Mouse (Mus musculus) G1E (cell line): ENCODE measurements around the gene Tceal3. TPM values are rescaled to one million over a fixed set of nuclear protein-coding genes. Genes with fewer than 3 reads are reported as not detected.
"Not testable (repeated sequence)": the region's sequence is repeated elsewhere in the genome, so short reads cannot be mapped to it uniquely, and the experiment has no call there.

Experiments
- ATAC-seq: 2 replicates; pipeline ENCODE4 v1.8.0; 2016; ENCODE audit warnings: mild to moderate bottlenecking; ENCODE audit not compliant: insufficient number of reproducible peaks, poor library complexity, low FRiP score, severe bottlenecking; ENCODE audit errors: extremely low read depth
- DNase-seq: peaks from one replicate; pipeline ENCODE4 v3.0.0; 2012; ENCODE audit warnings: low spot score
- H3K27me3 ChIP-seq: 2 replicates; pipeline ENCODE4 v1.6.1; 2012; ENCODE audit warnings: mild to moderate bottlenecking, low read length, inconsistent platforms; ENCODE audit not compliant: insufficient read depth
- H3K36me3 ChIP-seq: replicated peaks from 2 replicates; pipeline ENCODE3; 2012; ENCODE audit warnings: mild to moderate bottlenecking, inconsistent platforms
- H3K4me1 ChIP-seq: 2 replicates; pipeline ENCODE4 v1.6.1; 2012; ENCODE audit warnings: low read depth, low read length, inconsistent platforms, mixed read lengths; ENCODE audit not compliant: insufficient read depth
- H3K4me3 ChIP-seq: 2 replicates; pipeline ENCODE4 v1.5.1; 2012; ENCODE audit warnings: low read depth, mild to moderate bottlenecking, inconsistent platforms, low read length, moderate library complexity, mixed read lengths
- H3K9me3 ChIP-seq: replicated peaks from 2 replicates; pipeline ENCODE4 v1.6.1; 2012; ENCODE audit warnings: inconsistent platforms
- CTCF ChIP-seq: IDR thresholded peaks from 2 replicates; pipeline ENCODE4 v1.5.1; 2012; ENCODE audit warnings: low read depth, low read length, inconsistent platforms, mixed read lengths
- GATA1 ChIP-seq: IDR thresholded peaks from 2 replicates; pipeline ENCODE4 v1.6.1; 2012; ENCODE audit warnings: borderline replicate concordance, low read length, inconsistent platforms, mixed read lengths
- GATA2 ChIP-seq: IDR thresholded peaks from 2 replicates; pipeline ENCODE4 v1.6.1; 2012; ENCODE audit warnings: low read depth, low read length, inconsistent platforms, borderline replicate concordance
- POLR2AphosphoS5 ChIP-seq: IDR thresholded peaks from 2 replicates; pipeline ENCODE4 v1.6.1; 2012; ENCODE audit warnings: low read depth, low read length, inconsistent platforms; ENCODE audit not compliant: insufficient replicate concordance
- TAL1 ChIP-seq: conservative IDR thresholded peaks from 2 replicates; pipeline ENCODE4 v1.6.1; 2012; ENCODE audit warnings: low read depth, low read length, inconsistent platforms, mixed read lengths
- polyA plus RNA-seq: library from polyadenylated mRNA; stranded (reverse); fragments of >175 nt; gene quantifications from 2 replicates; pipeline ENCODE4 v1.2.3, GENCODE M21; 2012
- total RNA-seq, 2 experiments: library from RNA; stranded (forward) in 1 of 2; stranded (reverse) in 1 of 2; fragments of 200-1000 nt in 1 of 2; fragments of >200 nt in 1 of 2; fragmentation: Nextera tagmentation in 1 of 2; gene quantifications; 2 replicates each; pipeline ENCODE4 v1.2.3; 2014 to 2017

The Tceal3 gene
- total RNA-seq (2014; fragmentation: Nextera tagmentation) (not detected in 2 replicates), total RNA-seq (2017) (0.11 TPM in 1 of 2 replicates, not detected in the other), polyA plus RNA-seq (not detected in 2 replicates)

GRCm38 (mm10) chrX:136590199-136590896 is at the start of gene Tceal3:
Gene Tceal3 (plus strand): TSS chrX:136590842.
- no peak for TF ChIP-seq GATA1
- TF ChIP-seq GATA2, result no peak
- no peak for TF ChIP-seq TAL1
- no peak for TF ChIP-seq CTCF
- TF ChIP-seq POLR2AphosphoS5, result no peak
- Histone ChIP-seq H3K4me1 (no peaks in the 10 kb centered on the region), H3K4me3 (no peak within 1 kb of the TSS), H3K36me3 (no peaks in the 10 kb centered on the region), H3K27me3 (no peaks in the 10 kb centered on the region), H3K9me3 (no peaks in the 10 kb centered on the region)
- DNase-seq (no peak), ATAC-seq (no peak)

GRCm38 (mm10) chrX:136543956-136544355 is 46.7 kb upstream of the Tceal3 start, which contains the start of gene Kir3dl2:
Gene Kir3dl2 (minus strand): TSS chrX:136544056.
- not testable (repeated sequence) for H3K4me1 ChIP-seq, H3K9me3 ChIP-seq, DNase-seq, H3K36me3 ChIP-seq, H3K27me3 ChIP-seq, H3K4me3 ChIP-seq, ATAC-seq

- ATAC-seq, H3K36me3 ChIP-seq, H3K27me3 ChIP-seq, H3K9me3 ChIP-seq, DNase-seq, H3K4me1 ChIP-seq, H3K4me3 ChIP-seq: not testable (repeated sequence)
Observed at GRCm38 (mm10) chrX:136569094-136569493, 21.5 kb upstream of the Tceal3 start.

- no peak for ATAC-seq
- Histone ChIP-seq H3K4me3 (no peak overlapping the region), H3K27me3 (no peaks in the 10 kb centered on the region), H3K9me3 (no peaks in the 10 kb centered on the region), H3K4me1 (no peaks in the 10 kb centered on the region), H3K36me3 (no peaks in the 10 kb centered on the region)
- DNase-seq, result no peak
- TF ChIP-seq TAL1 (no peak), GATA2 (no peak), CTCF (no peak), GATA1 (no peak), POLR2AphosphoS5 (no peak)
Observed at GRCm38 (mm10) chrX:136584617-136585016, 6.0 kb upstream of the Tceal3 start.

GRCm38 (mm10) chrX:136590897-136591257 is 235 bp downstream of the Tceal3 start:
- H3K9me3 ChIP-seq, result no peaks in the 10 kb centered on the region
- H3K4me3 ChIP-seq, result no peak overlapping the region
- no peak for DNase-seq
- no peaks in the 10 kb centered on the region for H3K27me3 ChIP-seq
- no peak for ATAC-seq
- no peaks in the 10 kb centered on the region for H3K36me3 ChIP-seq
- H3K4me1 ChIP-seq, result no peaks in the 10 kb centered on the region
- no peak for TF ChIP-seq CTCF
- TF ChIP-seq GATA2, result no peak

- TF ChIP-seq TAL1 (no peak), CTCF (peak; percentile 30; the same call in 1 of the 2 replicates)
- no peaks in the 10 kb centered on the region for H3K27me3 ChIP-seq
- DNase-seq (peak; percentile 1), ATAC-seq (no peak)
- no peaks in the 10 kb centered on the region for H3K36me3 ChIP-seq
- no peaks in the 10 kb centered on the region for H3K9me3 ChIP-seq
- H3K4me1 ChIP-seq, result no peaks in the 10 kb centered on the region
- no peak overlapping the region for H3K4me3 ChIP-seq
Observed at GRCm38 (mm10) chrX:136599416-136599815, 8.8 kb downstream of the Tceal3 start.

- ATAC-seq (no peak), DNase-seq (no peak)
- TF ChIP-seq GATA1 (no peak), POLR2AphosphoS5 (no peak), CTCF (no peak), TAL1 (no peak), GATA2 (no peak)
Observed at GRCm38 (mm10) chrX:136606951-136607350, 16.3 kb downstream of the Tceal3 start.

More at GRCm38 (mm10) chrX:136606951-136607350, 16.3 kb downstream of the Tceal3 start:
- Histone ChIP-seq H3K4me3 (no peak overlapping the region), H3K4me1 (no peaks in the 10 kb centered on the region), H3K27me3 (no peaks in the 10 kb centered on the region), H3K9me3 (no peaks in the 10 kb centered on the region), H3K36me3 (no peaks in the 10 kb centered on the region)
